ENCODE assay signal across 35 mouse cellular contexts in the genomic region with DNA sequence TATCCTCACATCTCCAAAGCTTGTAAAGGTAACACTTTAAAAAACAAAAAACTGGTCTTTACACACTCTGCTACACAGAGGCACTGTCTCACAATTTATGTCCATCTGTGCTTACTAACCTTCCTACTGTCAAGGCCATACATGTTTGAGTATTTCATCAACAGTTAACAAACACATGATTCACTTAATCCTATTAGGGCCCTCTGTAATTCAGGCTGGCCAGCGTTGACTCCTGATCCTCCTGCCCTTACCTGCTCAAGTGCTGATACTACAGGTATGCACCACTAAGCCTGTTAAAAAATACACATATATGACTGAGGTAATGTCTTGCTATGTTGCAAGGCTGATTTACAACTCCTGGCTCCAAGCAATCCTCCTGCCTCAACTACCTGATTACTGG.
"Had no signal": no experiment of that assay in that cellular context is flagged by ENCODE, and none has a peak within 500 bp of the region (broad histone marks: within the 10 kb centered on the region; RNA-seq: fewer than 3 reads in every experiment).

No protein-coding gene starts in this region.

- H3K9me3 ChIP-seq: heart, embryonic 10.5 days; heart, embryonic 12.5 days; heart, embryonic 13.5 days; heart, embryonic 15.5 days; hindbrain, embryonic 10.5 days; hindbrain, embryonic 12.5 days; hindbrain, embryonic 13.5 days; hindbrain, embryonic 15.5 days; intestine, embryonic 15.5 days; kidney, embryonic 15.5 days had no signal

- DNase-seq: heart, adult 2 months; heart, postnatal 10 days; heart, postnatal 14 days; heart, postnatal 36 days; heart, postnatal 4 days; kidney, adult 11 months; kidney, adult 18-20 months; kidney, adult 2 months; kidney, adult 8-10 months; kidney, adult 9 months; kidney, postnatal 10 days; kidney, postnatal 14 days; kidney, postnatal 25 days; kidney, postnatal 36 days; kidney, postnatal 4 days; layer of hippocampus, adult 9-11 months had no signal

- ATAC-seq: hindbrain, embryonic 16.5 days; hindbrain, postnatal 0 days; inflammation-experienced regulatory T-cells, adult 6 months; intestine, embryonic 15.5 days; intestine, embryonic 16.5 days; intestine, postnatal 0 days had no signal

- H3K4me2 ChIP-seq: heart, embryonic 11.5 days; heart, embryonic 12.5 days; heart, embryonic 13.5 days; heart, embryonic 15.5 days; hindbrain, embryonic 12.5 days; hindbrain, embryonic 13.5 days; hindbrain, embryonic 14.5 days; hindbrain, embryonic 15.5 days; intestine, embryonic 15.5 days; kidney, embryonic 15.5 days had no signal

- H3K9ac ChIP-seq: heart, embryonic 12.5 days; heart, embryonic 13.5 days; heart, embryonic 15.5 days; hindbrain, embryonic 12.5 days; hindbrain, embryonic 13.5 days; hindbrain, embryonic 14.5 days; hindbrain, embryonic 15.5 days; intestine, embryonic 15.5 days; kidney, embryonic 15.5 days had no signal

- H3K4me3 ChIP-seq: heart, adult 2 months; heart, embryonic 10.5 days; heart, embryonic 12.5 days; heart, embryonic 13.5 days; heart, embryonic 15.5 days; hindbrain, embryonic 10.5 days; hindbrain, embryonic 12.5 days; hindbrain, embryonic 13.5 days; hindbrain, embryonic 15.5 days; intestine, embryonic 15.5 days; kidney, embryonic 15.5 days; layer of hippocampus, adult 2 months had no signal

- H3K27ac ChIP-seq: heart, adult 2 months; heart, embryonic 10.5 days; heart, embryonic 13.5 days; heart, embryonic 15.5 days; hindbrain, embryonic 10.5 days; hindbrain, embryonic 12.5 days; hindbrain, embryonic 13.5 days; hindbrain, embryonic 14.5 days; hindbrain, embryonic 15.5 days; hindbrain, postnatal 0 days; intestine, embryonic 15.5 days; kidney, embryonic 15.5 days; kidney, postnatal 0 days; layer of hippocampus, adult 2 months had no signal

- H3K4me1 ChIP-seq: hindbrain, embryonic 10.5 days; hindbrain, embryonic 12.5 days; hindbrain, embryonic 13.5 days; hindbrain, embryonic 15.5 days had no signal

- H3K27me3 ChIP-seq: heart, embryonic 12.5 days; heart, embryonic 13.5 days; heart, embryonic 15.5 days; hindbrain, embryonic 12.5 days; hindbrain, embryonic 13.5 days; hindbrain, embryonic 15.5 days; intestine, embryonic 15.5 days; kidney, embryonic 15.5 days had no signal
